Mouse (Mus musculus): ENCODE results near the gene Clcnkb.

DNA sequence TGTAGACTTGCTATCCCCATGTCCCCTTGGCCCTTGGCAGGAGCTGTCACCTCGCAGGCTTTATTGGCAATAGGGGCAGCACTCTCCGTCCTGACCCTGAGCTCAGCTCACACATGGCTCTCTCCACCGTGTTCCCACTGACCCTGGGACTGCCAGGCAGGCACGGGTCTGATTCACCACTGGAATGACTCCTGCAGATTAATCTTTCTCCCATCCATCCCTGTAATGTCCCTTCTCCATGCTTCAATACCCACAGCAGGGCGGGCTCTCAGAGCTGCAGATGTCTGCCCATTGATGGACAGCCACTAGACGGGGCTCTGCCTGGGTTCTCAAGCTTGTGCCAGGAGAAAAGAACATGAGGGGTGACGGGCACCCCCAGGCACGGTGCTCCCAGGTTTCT is 50.7 kb downstream of the Clcnkb start:
- TF ChIP-seq CTCF (conservative IDR thresholded peaks at IDR 0.05; ENCODE audit: low read length) = no peak
- TF ChIP-seq NANOG (IDR thresholded peaks at IDR 0.05; ENCODE audit: borderline replicate concordance, low read length) = no peak
